Mouse (Mus musculus) heart, embryonic 14.5 days (tissue): ENCODE data around the gene Scn10a. TPM values are rescaled to one million over a fixed set of nuclear protein-coding genes. Genes with fewer than 3 reads are reported as not detected.

Source experiments
- ATAC-seq: fragments of 200-750 bp; cut with Nextera tagmentation; 2 replicates; pipeline ENCODE4 v1.8.0; 2017; ENCODE audit warnings: low read depth, moderate TSS enrichment; ENCODE audit not compliant: insufficient number of reproducible peaks, insufficient read depth, low FRiP score
- H3K27ac ChIP-seq, 2 experiments: fragments of 200-500 bp in 1 of 2; fragments of 300-500 bp in 1 of 2; sonication (generic) in 1 of 2; replicated peaks in 1 of 2; 2 replicates each; pipeline ENCODE4 v1.5.1; 2012 to 2014; ENCODE audit warnings: low read depth in 2 of 2, low read length in 2 of 2, control low read depth in 1 of 2, mild to moderate bottlenecking in 1 of 2, mixed read lengths in 1 of 2; ENCODE audit not compliant: control insufficient read depth in 1 of 2, insufficient read depth in 1 of 2
- H3K27me3 ChIP-seq: fragments of 300-500 bp; sonication (generic); 2 replicates; pipeline ENCODE4 v1.6.1; 2014; ENCODE audit warnings: mild to moderate bottlenecking, low read length, control low read depth; ENCODE audit not compliant: control insufficient read depth, insufficient read depth
- H3K36me3 ChIP-seq: fragments of 300-500 bp; sonication (generic); 2 replicates; pipeline ENCODE4 v1.6.1; 2014; ENCODE audit warnings: mild to moderate bottlenecking, control low read depth, low read length, mixed read lengths; ENCODE audit not compliant: control insufficient read depth, insufficient read depth
- H3K4me1 ChIP-seq, 2 experiments: fragments of 200-500 bp in 1 of 2; fragments of 300-500 bp in 1 of 2; sonication (generic) in 1 of 2; 2 replicates each; pipeline ENCODE4 v1.6.1; 2012 to 2014; ENCODE audit warnings: low read length in 2 of 2, control low read depth in 1 of 2, mixed read lengths in 1 of 2; ENCODE audit not compliant: control insufficient read depth in 2 of 2, insufficient read depth in 2 of 2
- H3K4me2 ChIP-seq: fragments of 300-500 bp; sonication (generic); 2 replicates; pipeline ENCODE4 v1.6.1; 2014; ENCODE audit warnings: mild to moderate bottlenecking, low read length
- H3K4me3 ChIP-seq, 2 experiments: fragments of 200-500 bp in 1 of 2; fragments of 300-500 bp in 1 of 2; sonication (generic) in 1 of 2; 2 replicates each; pipeline ENCODE4 v1.5.1; 2012 to 2014; ENCODE audit warnings: low read length in 2 of 2, mild to moderate bottlenecking in 2 of 2, control low read depth in 1 of 2, low read depth in 1 of 2, moderate library complexity in 1 of 2; ENCODE audit not compliant: control insufficient read depth in 1 of 2, insufficient read depth in 1 of 2
- H3K9ac ChIP-seq: fragments of 300-500 bp; sonication (generic); 2 replicates; pipeline ENCODE4 v1.6.1; 2014; ENCODE audit warnings: mild to moderate bottlenecking, low read length
- H3K9me3 ChIP-seq: fragments of 300-500 bp; sonication (generic); 2 replicates; pipeline ENCODE4 v1.6.1; 2016; ENCODE audit warnings: low read length, control low read depth; ENCODE audit not compliant: control insufficient read depth
- WGBS: fragments of 180-500 bp; shearing (Covaris S2); extraction: QIAGEN DNeasy Blood & Tissue Kit; methylation state at CpG from one replicate; pipeline ENCODE4 v1.1.7; 2014; 5-methylcytosine and 5-hydroxymethylcytosine counted together
- polyA plus RNA-seq: library from polyadenylated mRNA; unstranded; fragments of >200 nt; fragmentation: Nextera tagmentation; extraction: Ambion mirVana; gene quantifications from 2 replicates; pipeline ENCODE4 v1.2.1, GENCODE M21; 2014

Scn10a gene
- polyA plus RNA-seq, 1 experiment from 2014 or later, result 1.1 TPM

DNA sequence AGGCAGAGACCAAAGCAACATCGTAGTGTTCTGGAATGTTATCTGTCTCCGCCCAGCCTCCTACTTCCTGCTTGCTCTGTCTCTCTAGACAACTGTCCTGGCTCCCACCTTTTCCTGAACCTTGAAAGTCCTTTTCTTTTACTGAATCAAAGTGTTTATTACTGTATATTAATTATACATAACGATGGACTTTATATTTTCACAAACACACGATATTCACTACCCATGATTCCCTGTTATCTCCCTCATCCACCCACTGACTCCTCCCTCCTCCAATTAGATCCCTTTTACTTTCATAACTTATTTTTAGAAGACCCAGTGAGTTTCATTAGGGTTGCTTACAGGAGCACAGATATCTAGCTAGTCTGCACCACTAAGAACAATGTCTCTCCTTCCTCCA lies 95.0 kb downstream of the Scn10a start:
- 58% methylated on average over 4 of the region's 4 CpGs for WGBS
- Histone ChIP-seq H3K4me3 (no peak overlapping the region), H3K27me3 (no peaks in the 10 kb centered on the region), H3K9me3 (peaks cover 6% of the 10 kb centered on the region), H3K36me3 (no peaks in the 10 kb centered on the region), H3K4me1 (peaks cover 5 to 10% of the 10 kb centered on the region in 2 experiments; a peak in 3 of 4 replicates), H3K27ac (no peak overlapping the region), H3K9ac (no peak overlapping the region), H3K4me2 (0 out of 2 replicates have a peak overlapping the region, but pooled peaks have one; percentile 19)
- ATAC-seq, result no peak

DNA sequence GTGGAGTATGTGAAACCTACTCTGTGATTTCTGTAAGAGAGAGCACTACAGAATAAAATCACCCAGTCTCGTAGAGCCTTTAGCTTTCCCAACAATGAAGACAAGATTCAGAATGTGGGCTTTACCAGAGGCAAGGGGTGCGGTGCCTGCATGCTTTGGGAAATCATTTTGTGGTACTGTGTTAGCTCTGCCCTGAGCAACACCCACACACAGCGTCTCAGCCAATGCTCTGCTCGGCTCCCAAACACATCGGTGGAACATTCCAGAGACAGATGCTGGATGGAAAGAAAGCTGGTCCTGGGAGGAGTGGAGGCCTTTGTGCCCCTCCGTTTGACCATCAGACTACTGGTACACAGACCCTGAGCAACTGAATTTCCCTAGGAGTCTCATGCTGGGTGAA lies 104.3 kb downstream of the Scn10a start:
- H3K27me3 ChIP-seq, result no peaks in the 10 kb centered on the region
- H3K9ac ChIP-seq, result no peak overlapping the region
- H3K27ac ChIP-seq, result no peak overlapping the region
- H3K9me3 ChIP-seq, result no peaks in the 10 kb centered on the region
- H3K4me3 ChIP-seq, result no peak overlapping the region
- H3K36me3 ChIP-seq, result no peaks in the 10 kb centered on the region
- no peak for ATAC-seq
- H3K4me2 ChIP-seq, result no peak overlapping the region
- H3K4me1 ChIP-seq, result peaks cover 7 to 11% of the 10 kb centered on the region in 2 experiments; a peak in 3 of 4 replicates
- WGBS, result 67% methylated on average over 6 of the region's 6 CpGs

DNA sequence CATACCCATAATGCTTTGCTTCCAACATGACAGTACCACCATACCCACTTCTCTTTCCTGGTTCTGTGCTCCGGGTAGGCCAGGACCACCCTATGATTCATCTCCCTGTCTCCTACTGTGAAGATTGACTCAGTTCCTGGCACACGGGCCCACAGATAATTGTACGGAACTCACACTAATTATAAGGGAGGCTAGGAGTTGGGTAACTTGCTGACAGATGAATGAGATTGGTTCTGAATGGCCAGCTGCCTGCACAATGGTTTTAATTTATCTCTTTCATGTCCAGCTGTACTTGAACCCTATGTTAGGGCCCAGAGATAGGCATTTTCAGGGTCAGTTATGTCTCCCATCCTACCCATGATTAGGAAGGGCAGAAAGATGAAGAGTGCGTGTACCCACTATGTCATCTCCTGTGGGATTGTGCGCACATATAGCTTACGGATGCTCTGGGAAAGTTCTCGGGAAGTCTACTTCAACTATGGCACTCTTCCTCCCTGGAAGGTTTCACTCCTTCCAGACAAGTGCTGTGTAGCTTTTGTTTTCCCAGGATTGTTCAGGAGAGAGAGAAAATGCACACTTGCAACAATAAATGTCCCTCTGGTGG lies 108.5 kb downstream of the Scn10a start:
- WGBS, result 76% methylated on average over 7 of the region's 7 CpGs
- Histone ChIP-seq H3K4me2 (no peak overlapping the region), H3K4me3 (no peak overlapping the region), H3K27ac (no peak overlapping the region), H3K9me3 (no peaks in the 10 kb centered on the region), H3K9ac (no peak overlapping the region), H3K36me3 (no peaks in the 10 kb centered on the region), H3K4me1 (peaks cover 7% of the 10 kb centered on the region in 2 experiments; a peak in 2 of 4 replicates), H3K27me3 (no peaks in the 10 kb centered on the region)
- ATAC-seq, result no peak

DNA sequence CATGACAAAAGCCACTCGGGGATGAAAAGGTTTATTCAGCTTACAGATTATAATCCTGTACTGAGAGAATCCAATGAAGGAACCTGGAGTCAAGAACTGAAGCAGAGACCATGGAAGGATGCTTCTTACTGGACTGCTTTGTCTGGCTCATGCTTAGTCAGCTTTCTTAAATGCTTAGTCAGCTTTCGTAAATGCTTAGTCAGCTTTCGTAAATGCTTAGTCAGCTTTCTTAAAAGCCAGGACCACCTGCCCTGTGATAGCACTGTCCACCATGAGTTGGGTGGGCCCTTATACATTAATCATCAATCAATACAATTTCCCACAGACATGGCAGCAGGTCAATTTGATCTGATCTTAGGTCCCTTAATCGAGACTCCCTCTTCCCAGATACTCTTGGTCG lies 112.2 kb downstream of the Scn10a start:
- Histone ChIP-seq H3K9ac (no peak overlapping the region), H3K27ac (no peak overlapping the region), H3K9me3 (no peaks in the 10 kb centered on the region), H3K4me1 (peaks cover 0 to 5% of the 10 kb centered on the region in 2 experiments; a peak in 2 of 4 replicates), H3K4me3 (no peak overlapping the region), H3K4me2 (no peak overlapping the region), H3K36me3 (no peaks in the 10 kb centered on the region), H3K27me3 (no peaks in the 10 kb centered on the region)
- ATAC-seq, result no peak
- WGBS, result 93% methylated on average over 5 of the region's 5 CpGs

DNA sequence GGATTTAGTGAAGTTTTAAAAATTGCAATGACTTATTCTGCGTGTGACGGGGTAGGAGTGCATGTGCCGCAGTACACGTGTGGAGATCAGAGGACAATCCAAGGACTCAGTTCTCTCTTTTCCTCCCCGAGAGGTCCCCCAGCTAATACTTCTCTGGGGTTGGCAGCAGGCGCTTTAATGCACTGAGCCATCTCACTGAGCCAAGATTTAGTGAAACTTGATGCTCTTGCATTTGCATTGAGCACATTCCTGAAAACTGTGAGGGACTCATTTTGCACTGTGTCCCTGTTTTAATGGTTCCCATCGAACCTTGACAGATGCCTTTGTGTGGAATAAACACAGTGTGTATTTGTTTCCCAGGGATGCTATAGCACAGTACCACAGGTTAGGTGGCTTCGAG lies 114.5 kb downstream of the Scn10a start:
- WGBS, result 62% methylated on average over 8 of the region's 8 CpGs
- no peak for ATAC-seq
- Histone ChIP-seq H3K9me3 (no peaks in the 10 kb centered on the region), H3K4me3 (no peak overlapping the region), H3K4me1 (peaks cover 0 to 5% of the 10 kb centered on the region in 2 experiments; a peak in 2 of 4 replicates), H3K27me3 (no peaks in the 10 kb centered on the region), H3K4me2 (no peak overlapping the region), H3K9ac (no peak overlapping the region), H3K36me3 (no peaks in the 10 kb centered on the region), H3K27ac (no peak overlapping the region)

DNA sequence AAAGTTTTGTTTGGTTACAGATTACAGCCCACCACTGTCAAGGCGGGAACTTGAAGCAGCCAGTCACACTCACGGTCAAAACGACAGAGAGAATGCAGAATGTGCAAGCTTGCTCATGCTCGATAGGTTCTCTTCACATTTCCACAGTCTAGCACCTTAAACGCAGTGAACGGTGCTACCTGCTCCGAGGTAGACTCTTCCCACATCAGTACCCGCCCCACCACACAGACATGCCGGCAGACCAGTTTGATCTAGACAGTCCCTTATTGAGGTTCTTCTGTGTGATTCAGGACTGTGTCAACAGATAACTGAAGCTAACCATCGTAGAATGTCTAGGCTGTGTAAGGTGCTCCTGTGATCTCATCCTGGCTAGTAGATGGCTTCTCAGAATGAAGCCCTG lies 120.6 kb downstream of the Scn10a start:
- Histone ChIP-seq H3K4me3 (no peak overlapping the region), H3K9ac (no peak overlapping the region), H3K27me3 (no peaks in the 10 kb centered on the region), H3K36me3 (no peaks in the 10 kb centered on the region), H3K9me3 (no peaks in the 10 kb centered on the region), H3K27ac (no peak overlapping the region), H3K4me2 (no peak overlapping the region), H3K4me1 (no peaks in the 10 kb centered on the region)
- no peak for ATAC-seq
- 75% methylated on average over 10 of the region's 10 CpGs for WGBS

DNA sequence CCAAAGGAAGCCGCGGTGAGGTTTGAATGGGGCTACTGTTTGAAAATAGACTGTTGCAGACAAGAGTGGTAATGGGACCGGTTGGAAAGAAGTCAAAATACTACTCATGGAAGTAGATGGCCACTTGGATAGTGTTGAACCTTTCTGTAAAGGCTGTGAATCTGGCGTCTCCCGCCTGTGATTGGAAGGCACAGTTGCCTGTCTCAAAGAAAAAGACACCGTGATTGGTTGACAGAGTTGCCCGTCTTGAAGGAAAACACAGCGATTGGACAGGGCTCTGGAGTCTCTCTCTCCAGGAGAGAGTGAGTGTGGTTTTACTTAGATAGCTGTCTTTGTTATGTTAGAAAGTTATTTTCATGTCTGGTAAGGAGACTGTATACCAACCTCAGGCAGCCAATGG lies 121.8 kb downstream of the Scn10a start:
- no peaks in the 10 kb centered on the region for H3K9me3 ChIP-seq
- H3K4me2 ChIP-seq, result no peak overlapping the region
- H3K4me3 ChIP-seq, result no peak overlapping the region
- H3K4me1 ChIP-seq, result no peaks in the 10 kb centered on the region
- no peaks in the 10 kb centered on the region for H3K36me3 ChIP-seq
- no peaks in the 10 kb centered on the region for H3K27me3 ChIP-seq
- H3K27ac ChIP-seq, result no peak overlapping the region
- H3K9ac ChIP-seq, result no peak overlapping the region
- no peak for ATAC-seq
- WGBS, result 73% methylated on average over 8 of the region's 8 CpGs

DNA sequence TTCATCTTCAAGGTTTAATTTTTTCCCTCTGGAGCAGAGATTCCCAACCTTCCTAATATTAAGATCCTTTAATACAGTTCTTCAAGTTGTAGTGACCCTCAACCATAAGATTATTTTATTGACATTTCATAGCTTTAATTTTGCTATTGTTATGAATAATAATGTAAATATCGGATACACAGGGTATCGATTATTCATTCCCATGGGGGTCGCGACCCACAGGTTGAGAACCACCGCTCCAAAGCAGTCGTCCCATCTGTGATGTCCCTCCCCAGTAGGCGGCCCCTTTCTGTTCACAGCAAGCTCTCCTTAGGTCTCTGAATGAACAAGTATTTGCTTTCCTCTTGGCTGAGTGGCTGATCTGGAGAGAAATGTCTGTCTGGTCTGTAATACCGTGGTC lies 129.5 kb downstream of the Scn10a start:
- no peak overlapping the region for H3K27ac ChIP-seq
- H3K9me3 ChIP-seq, result no peaks in the 10 kb centered on the region
- H3K4me1 ChIP-seq, result peaks cover 5 to 9% of the 10 kb centered on the region in 2 experiments; a peak in 2 of 4 replicates
- no peak overlapping the region; the same call in 1 of the 2 replicates for H3K4me2 ChIP-seq
- no peak overlapping the region for H3K9ac ChIP-seq
- WGBS, result 82% methylated on average over 8 of the region's 8 CpGs
- no peak overlapping the region for H3K4me3 ChIP-seq
- no peaks in the 10 kb centered on the region for H3K36me3 ChIP-seq
- peaks cover 23% of the 10 kb centered on the region; the same call in 1 of the 2 replicates for H3K27me3 ChIP-seq
- no peak for ATAC-seq
